Comparison of ENCODE assay signal across 8 mouse cellular contexts in genomic region chr5:145116916-145117315, GRCm38 (mm10). TPM values are rescaled to one million over a fixed set of nuclear protein-coding genes. Genes with fewer than 3 reads are reported as not detected.
DNase-seq lines count a peak whose midpoint lies in the region; TF ChIP-seq lines count a peak whose summit lies in the region.
"Had no signal": no experiment of that assay in that cellular context is flagged by ENCODE, and none has a peak within 500 bp of the region (broad histone marks: within the 10 kb centered on the region; RNA-seq: fewer than 3 reads in every experiment).

No protein-coding gene starts in this region.

- peaks cover 22% of the 10 kb centered on the region for H3K4me1 ChIP-seq in brown adipose tissue, adult 24 weeks (ENCODE audit: control insufficient read depth, insufficient read depth, insufficient read length, low read length)
- peaks cover 24% of the 10 kb centered on the region for H3K4me1 ChIP-seq in heart, adult 2 months (ENCODE audit: control insufficient read depth, insufficient read depth, low read length)

- no peaks in the 10 kb centered on the region for H3K27me3 ChIP-seq in C2C12 (ENCODE audit: control insufficient read depth, insufficient read depth, insufficient read length)
- H3K27me3 ChIP-seq in heart, adult 2 months (ENCODE audit: control insufficient read depth, insufficient read depth, low read length) = no peaks in the 10 kb centered on the region; the same call in 1 of the 2 replicates
- no peaks in the 10 kb centered on the region for H3K27me3 ChIP-seq in splenic B cell, adult 2 months (ENCODE audit: control insufficient read depth, insufficient read depth, low read length, poor library complexity, severe bottlenecking)

- H3K9ac ChIP-seq in heart, adult 2 months (ENCODE audit: low read depth, low read length) = peak overlapping the region; percentile 10

- DNase-seq in 3T3-L1 (ENCODE audit: low read depth, low spot score) = peak; percentile 87
- peak; percentile 77 to 81 for DNase-seq in heart, adult 2 months
- DNase-seq in kidney, postnatal 14 days = peak; percentile 67
- DNase-seq in splenic B cell, adult 2 months (ENCODE audit: low read depth, low spot score) = peak; percentile 66

- H3K79me2 ChIP-seq in C2C12 (ENCODE audit: control insufficient read depth, insufficient read depth) = peaks cover 80% of the 10 kb centered on the region
- H3K79me2 ChIP-seq in heart, adult 2 months (replicated peaks; ENCODE audit: control insufficient read depth, insufficient read depth, low read length) = no peaks in the 10 kb centered on the region
- H3K79me2 ChIP-seq in macrophage (ENCODE audit: inconsistent target) = peaks cover 75% of the 10 kb centered on the region

- intact Hi-C loops in heart, adult 2 months (cut with DNase I) = loop anchor here (2.0 kb wide), 2 partner anchors 24 to 32 kb away; partner anchors contain the start of genes Bud31, Kpna7 and Pdap1

- TF ChIP-seq CTCF in C2C12 (IDR thresholded peaks at IDR 0.05; ENCODE audit: control insufficient read depth, insufficient read depth, insufficient read length) = peak; percentile 27
- TF ChIP-seq CTCF in heart, adult 2 months (IDR thresholded peaks at IDR 0.05) = peak; percentile 81

- 23% methylated on average over 10 of the region's 10 CpGs for WGBS in heart, adult 2 months
- whole genome bisulfite sequencing in macrophage (ENCODE audit: missing documents) = 43% methylated on average over 9 of the region's 10 CpGs

- no peak for TF ChIP-seq EP300 in heart, adult 2 months (IDR thresholded peaks at IDR 0.05; ENCODE audit: insufficient read depth, low read depth, low read length)

- H3K4me3 ChIP-seq in C2C12 (ENCODE audit: insufficient read depth, poor library complexity, severe bottlenecking) (no peak overlapping the region), macrophage (ENCODE audit: inconsistent target) (peak overlapping the region; percentile 84)
- H3K4me3 ChIP-seq in brown adipose tissue, adult 24 weeks (ENCODE audit: insufficient read depth, low read depth, low read length) = peak overlapping the region; percentile 32
- H3K4me3 ChIP-seq in heart, adult 2 months = peak overlapping the region; percentile 17; the same call in 1 of the 2 replicates

- TF ChIP-seq POLR2A in heart, adult 2 months (IDR thresholded peaks at IDR 0.05; ENCODE audit: insufficient read depth, low read depth, low read length) = no peak

- peaks cover 66% of the 10 kb centered on the region for H3K79me3 ChIP-seq in C2C12 (ENCODE audit: low read depth)

- H3K36me3 ChIP-seq in C2C12 (ENCODE audit: control insufficient read depth, insufficient read depth) = peaks cover 37% of the 10 kb centered on the region
- H3K36me3 ChIP-seq in heart, adult 2 months (ENCODE audit: control insufficient read depth, insufficient read depth, low read length) = no peaks in the 10 kb centered on the region
- H3K36me3 ChIP-seq in macrophage (ENCODE audit: inconsistent target) = peaks cover 39% of the 10 kb centered on the region
- peaks cover 2% of the 10 kb centered on the region; the same call in 1 of the 2 replicates for H3K36me3 ChIP-seq in splenic B cell, adult 2 months (ENCODE audit: control insufficient read depth, insufficient read depth, low read length, poor library complexity, severe bottlenecking)

- H3ac ChIP-seq in C2C12 (ENCODE audit: control insufficient read depth, insufficient read length, low read depth) = no peak overlapping the region

- peak overlapping the region; percentile 77 for H3K27ac ChIP-seq in brown adipose tissue, adult 24 weeks (replicated peaks; ENCODE audit: low read depth, low read length)
- H3K27ac ChIP-seq in heart, adult 2 months = peak overlapping the region; percentile 94
- peak overlapping the region; percentile 99 for H3K27ac ChIP-seq in macrophage

TF ChIP-seq in C2C12, 6 proteins besides CTCF, POLR2A, EP300 and RAD21:
- TF ChIP-seq MYOG (IDR thresholded peaks at IDR 0.05; ENCODE audit: control insufficient read depth, extremely low read depth, insufficient read length) (no peak), USF1 (IDR thresholded peaks at IDR 0.05; ENCODE audit: low read depth) (no peak), FOSL1 (IDR thresholded peaks at IDR 0.05; ENCODE audit: insufficient read depth, low read length, poor library complexity, severe bottlenecking) (no peak), MAX (IDR thresholded peaks at IDR 0.05) (no peak), MYOD1 (IDR thresholded peaks at IDR 0.05; ENCODE audit: control insufficient read depth, insufficient read length, low read depth) (no peak), CEBPB (IDR thresholded peaks at IDR 0.05; ENCODE audit: low read depth) (no peak)

RNA-seq across cellular contexts. Expression of gene Arpc1b, which starts 2.9 kb away (rescaled TPM):
- 741 TPM for polyA plus RNA-seq in C2C12 (2012; fragmentation: generic; extraction: Trizol)
- polyA plus RNA-seq in brown adipose tissue, adult 24 weeks (2012; ENCODE audit: insufficient read depth, insufficient read length, missing spikeins) = 77.2 and 84.9 TPM in 2 replicates
- 10 to 100 TPM; 60.8 to 75.0 TPM for total RNA-seq in heart, adult 2 months (2021)
- 133 and 137 TPM in 2 replicates for polyA plus RNA-seq in heart, adult 2 months (2012; rRNA removed)
- total RNA-seq in macrophage (2018; cell fraction: chromatin; rRNA removed) = 100 to 1,000 TPM; 343 to 668 (median 545) TPM
- 100 to 1,000 TPM; 519 to 764 (median 670) TPM for total RNA-seq in macrophage (2018; cell fraction: cytosol; rRNA removed)
- total RNA-seq in macrophage (2018; cell fraction: nucleus; rRNA removed) = 100 to 1,000 TPM; 379 to 691 (median 534) TPM
- polyA plus RNA-seq in macrophage (2018) = 401 to 795 TPM (median 759 TPM) in 3 replicates

RNA-seq across cellular contexts. Expression of gene Pdap1, which starts 23.1 kb away (rescaled TPM):
- polyA plus RNA-seq in C2C12 (2012; fragmentation: generic; extraction: Trizol) = 136 TPM
- polyA plus RNA-seq in brown adipose tissue, adult 24 weeks (2012; ENCODE audit: insufficient read depth, insufficient read length, missing spikeins) = 75.0 and 96.2 TPM in 2 replicates
- total RNA-seq in heart, adult 2 months (2021) = 10 to 100 TPM; 37.8 to 38.5 TPM
- 16.1 and 19.5 TPM in 2 replicates for polyA plus RNA-seq in heart, adult 2 months (2012; rRNA removed)
- 10 to 100 TPM; 17.8 to 64.3 (median 41.5) TPM for total RNA-seq in macrophage (2018; cell fraction: chromatin; rRNA removed)
- total RNA-seq in macrophage (2018; cell fraction: cytosol; rRNA removed) = 10 to 100 TPM; 26.7 to 39.4 (median 31.9) TPM
- total RNA-seq in macrophage (2018; cell fraction: nucleus; rRNA removed) = 10 to 100 TPM in 25 of 26 experiments, 1 to 10 TPM in 1; 7.9 to 39.1 (median 20.0) TPM
- 39.1 to 134 TPM (median 69.9 TPM) in 3 replicates for polyA plus RNA-seq in macrophage (2018)

RNA-seq across cellular contexts. Expression of gene Bud31, which starts 23.2 kb away (rescaled TPM):
- polyA plus RNA-seq in C2C12 (2012; fragmentation: generic; extraction: Trizol) = 175 TPM
- 116 and 156 TPM in 2 replicates for polyA plus RNA-seq in brown adipose tissue, adult 24 weeks (2012; ENCODE audit: insufficient read depth, insufficient read length, missing spikeins)
- 10 to 100 TPM; 56.5 to 66.5 TPM for total RNA-seq in heart, adult 2 months (2021)
- polyA plus RNA-seq in heart, adult 2 months (2012; rRNA removed) = 36.6 and 48.0 TPM in 2 replicates
- 100 to 1,000 TPM in 17 of 26 experiments, 10 to 100 TPM in 9; 78.4 to 282 (median 114) TPM for total RNA-seq in macrophage (2018; cell fraction: chromatin; rRNA removed)
- 100 to 1,000 TPM; 116 to 165 (median 134) TPM for total RNA-seq in macrophage (2018; cell fraction: cytosol; rRNA removed)
- total RNA-seq in macrophage (2018; cell fraction: nucleus; rRNA removed) = 100 to 1,000 TPM in 18 of 26 experiments, 10 to 100 TPM in 8; 82.6 to 220 (median 107) TPM
- polyA plus RNA-seq in macrophage (2018) = 133 to 160 TPM (median 139 TPM) in 3 replicates

RNA-seq across cellular contexts. Expression of gene Kpna7, which starts 33.1 kb away (rescaled TPM):
- polyA plus RNA-seq in C2C12 (2012; fragmentation: generic; extraction: Trizol) (not detected), macrophage (2018) (not detected in 3 replicates)
- polyA plus RNA-seq in brown adipose tissue, adult 24 weeks (2012; ENCODE audit: insufficient read depth, insufficient read length, missing spikeins) = not detected in 2 replicates
- not detected for total RNA-seq in heart, adult 2 months (2021)
- not detected in 2 replicates for polyA plus RNA-seq in heart, adult 2 months (2012; rRNA removed)
- total RNA-seq in macrophage (2018; cell fraction: chromatin; rRNA removed) = not detected
- not detected for total RNA-seq in macrophage (2018; cell fraction: cytosol; rRNA removed)
- not detected for total RNA-seq in macrophage (2018; cell fraction: nucleus; rRNA removed)
- total RNA-seq: left cerebral cortex, postnatal 10 days had no signal

RNA-seq across cellular contexts. Expression of gene Arpc1a, which starts 33.3 kb away (rescaled TPM):
- polyA plus RNA-seq in C2C12 (2012; fragmentation: generic; extraction: Trizol) = 91.7 TPM
- 91.1 and 112 TPM in 2 replicates for polyA plus RNA-seq in brown adipose tissue, adult 24 weeks (2012; ENCODE audit: insufficient read depth, insufficient read length, missing spikeins)
- 10 to 100 TPM; 60.4 to 64.4 TPM for total RNA-seq in heart, adult 2 months (2021)
- 67.8 and 79.9 TPM in 2 replicates for polyA plus RNA-seq in heart, adult 2 months (2012; rRNA removed)
- 10 to 100 TPM; 27.9 to 66.9 (median 46.8) TPM for total RNA-seq in macrophage (2018; cell fraction: chromatin; rRNA removed)
- total RNA-seq in macrophage (2018; cell fraction: cytosol; rRNA removed) = 10 to 100 TPM; 54.4 to 92.7 (median 68.5) TPM
- 10 to 100 TPM; 21.3 to 70.8 (median 39.7) TPM for total RNA-seq in macrophage (2018; cell fraction: nucleus; rRNA removed)
- polyA plus RNA-seq in macrophage (2018) = 37.0 to 93.9 TPM (median 74.8 TPM) in 3 replicates
